Mouse (Mus musculus): ENCODE measurements around the gene Ptpre.
A peak's percentile ranks its signal among the peaks of the same experiment; 100 is the strongest.

Ptpre gene

DNA sequence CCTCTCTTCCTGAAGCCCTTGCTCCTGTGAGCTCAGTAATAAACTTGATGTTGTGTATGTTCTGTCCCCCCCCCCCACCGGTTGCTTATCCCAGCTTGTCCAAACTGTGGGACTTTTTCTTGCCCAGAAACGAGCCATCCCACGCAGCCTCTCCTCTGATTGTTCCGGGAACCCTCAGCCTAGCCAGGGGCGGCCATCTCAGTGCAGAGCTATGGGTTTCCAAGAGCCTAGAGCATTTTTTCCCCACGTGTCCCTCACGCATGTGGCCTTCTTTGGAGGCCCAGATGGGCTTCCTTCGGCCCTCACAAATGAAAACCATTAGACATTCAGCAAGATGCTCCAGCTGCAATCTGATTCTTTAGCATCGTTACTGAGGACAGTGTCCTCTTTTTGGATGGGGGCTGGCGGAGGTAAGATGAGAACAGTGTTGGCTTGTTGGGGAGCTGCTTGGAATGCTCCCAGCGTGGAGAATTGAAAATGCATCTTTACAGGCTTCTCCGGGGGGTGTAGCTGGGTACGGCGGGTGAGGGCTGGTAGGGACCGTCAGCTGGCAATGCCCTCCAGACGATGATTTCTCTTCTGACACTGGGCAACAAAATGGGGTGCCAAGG, 41.5 kb downstream of the Ptpre start:
- DNase-seq (ENCODE audit: low spot score): no peak

DNA sequence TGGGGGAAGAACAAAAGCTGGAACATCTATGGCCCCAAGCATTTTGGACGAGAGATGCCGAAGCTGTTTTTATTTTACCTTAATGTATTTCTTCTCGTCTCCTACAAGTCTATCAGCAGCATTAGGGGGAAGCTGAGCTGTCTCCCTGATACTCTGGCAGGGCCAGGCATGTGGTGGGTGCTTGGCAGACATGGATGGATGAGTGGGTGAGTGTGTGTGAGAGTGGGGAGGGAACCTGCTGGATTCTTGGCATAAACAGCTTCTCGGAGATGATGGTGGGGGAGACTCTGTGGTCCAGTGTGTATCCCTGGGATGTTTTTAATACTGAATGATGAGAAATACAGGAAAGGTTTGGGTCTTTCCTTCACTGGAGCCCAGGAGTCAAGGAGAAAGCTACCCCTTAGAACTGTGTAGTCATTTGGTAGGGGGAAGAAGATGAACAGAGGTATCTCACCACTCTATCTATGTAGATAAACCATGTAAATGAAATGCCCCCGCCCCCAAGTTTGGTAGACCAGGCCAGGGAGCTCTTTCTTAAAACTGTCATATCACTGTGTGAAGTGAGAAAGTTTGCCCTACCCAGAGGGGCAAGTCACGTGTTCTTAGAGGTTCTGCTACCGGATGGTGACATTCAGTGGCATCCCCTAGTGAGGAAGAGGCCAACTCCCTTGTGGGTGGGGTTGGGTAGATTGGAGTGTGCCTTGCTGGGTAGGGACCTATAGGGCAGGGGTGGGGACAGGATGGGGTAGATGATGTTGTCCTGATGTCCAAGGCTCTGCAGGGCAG, 43.2 kb downstream of the Ptpre start:
- no peak for DNase-seq (ENCODE audit: low spot score)

- DNase-seq (ENCODE audit: low spot score): no peak
These were observed 43.8 kb downstream of the Ptpre start for GRCm38 (mm10) chr7:135581128-135581527.

DNA sequence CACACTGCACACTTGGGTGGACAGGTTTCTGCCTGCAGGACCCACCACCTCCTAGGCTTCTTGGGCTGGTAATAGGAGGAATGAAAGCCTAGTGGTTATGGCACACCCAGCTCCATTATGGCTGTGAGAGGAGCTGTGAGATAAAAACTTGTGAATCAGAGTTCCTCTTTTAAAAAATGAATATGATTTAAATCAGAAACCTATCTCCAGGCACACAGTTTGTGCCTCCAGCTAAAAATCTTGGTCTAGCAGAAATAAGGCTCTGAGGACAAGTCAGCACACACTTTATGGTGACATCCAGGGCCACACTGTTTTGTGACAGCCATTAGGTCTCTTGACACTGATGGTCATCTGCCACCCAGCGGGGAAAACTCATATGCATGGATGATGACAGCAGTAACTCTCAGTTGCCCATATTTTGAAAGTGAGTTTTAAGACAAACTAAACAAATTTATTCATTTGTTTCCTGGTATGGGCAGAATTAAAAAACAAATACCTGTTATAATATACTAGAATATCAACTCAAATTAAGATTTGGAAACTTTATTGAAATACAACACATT, 47.9 kb downstream of the Ptpre start:
- DNase-seq (ENCODE audit: low spot score): no peak

- DNase-seq (ENCODE audit: low spot score): no peak
These were observed 49.1 kb downstream of the Ptpre start for GRCm38 (mm10) chr7:135586402-135586801.

DNA sequence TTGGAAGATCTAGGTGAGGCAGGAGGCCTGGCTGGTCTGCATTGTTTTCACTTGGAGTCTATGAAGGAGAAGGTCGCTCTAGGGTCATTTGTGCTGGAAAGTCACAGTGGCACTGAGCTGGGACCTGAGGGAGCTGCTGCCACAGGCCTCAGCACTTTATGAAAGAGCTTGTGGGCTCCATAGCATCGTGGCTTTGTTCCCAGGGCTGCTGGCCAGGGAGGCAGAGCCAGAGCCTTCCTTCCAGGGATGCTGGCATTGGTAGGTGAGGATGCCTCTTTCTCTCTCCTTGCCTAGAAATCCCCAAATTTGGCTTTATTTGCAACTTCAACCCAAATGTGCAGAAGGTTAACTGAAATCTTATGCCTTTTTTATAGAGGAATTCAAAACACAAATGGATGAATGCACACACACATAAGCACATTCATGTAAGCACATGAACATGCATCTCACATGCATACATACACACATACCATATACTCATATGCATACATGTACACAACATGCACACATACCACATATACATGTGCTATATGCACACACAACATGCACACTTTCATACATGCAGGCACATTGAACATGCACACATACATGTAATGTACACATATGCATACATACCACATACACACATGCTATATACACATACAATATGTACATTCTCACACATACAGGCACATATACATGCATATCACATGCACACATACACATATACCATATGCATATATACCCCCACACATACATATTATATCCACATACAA, 50.7 kb downstream of the Ptpre start:
- no peak for DNase-seq (ENCODE audit: low spot score)

GRCm38 (mm10) chr7:135588620-135589309, 51.5 kb downstream of the Ptpre start:
- DNase-seq (ENCODE audit: low spot score): no peak

DNA sequence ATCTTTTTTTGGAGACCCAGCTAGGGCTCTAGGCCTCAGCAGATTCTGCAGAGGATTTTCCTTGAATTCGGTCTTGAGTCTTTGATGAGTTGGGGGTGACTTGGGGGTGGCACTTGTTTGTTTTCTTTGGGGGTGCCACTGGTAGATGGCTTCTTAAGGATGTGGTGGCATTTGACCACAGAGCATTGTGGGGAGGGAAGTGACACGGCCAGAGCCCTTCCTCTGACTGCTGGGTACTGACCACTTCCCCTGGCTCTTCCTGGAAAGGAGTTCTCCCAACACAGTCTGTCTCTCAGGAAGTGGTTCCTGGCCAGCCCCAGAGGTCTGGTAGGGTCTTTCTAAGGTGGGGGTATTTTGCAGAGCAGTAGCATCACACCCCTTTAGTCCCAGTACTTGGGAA, 54.2 kb downstream of the Ptpre start:
- no peak for DNase-seq (ENCODE audit: low spot score)

DNA sequence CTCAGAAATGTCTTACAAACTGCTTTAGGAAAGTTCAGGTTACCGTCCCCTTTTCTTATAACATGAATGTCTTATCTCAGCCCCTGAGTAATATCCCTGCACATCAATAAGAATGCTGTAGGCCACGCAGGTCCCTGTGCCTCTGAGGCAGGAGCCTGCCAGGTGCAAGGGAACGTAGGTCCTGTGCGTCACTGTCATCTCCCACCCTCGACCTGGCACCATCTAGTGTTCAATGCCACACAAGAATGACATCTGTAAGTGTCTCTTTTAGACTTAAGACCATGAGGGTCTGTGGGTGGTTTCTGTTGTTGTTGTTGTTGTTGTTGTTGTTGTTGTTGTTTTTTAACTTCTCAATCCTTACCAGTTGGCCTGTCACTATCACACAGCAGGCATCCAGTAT, 56.0 kb downstream of the Ptpre start:
- DNase-seq (ENCODE audit: low spot score): no peak

DNA sequence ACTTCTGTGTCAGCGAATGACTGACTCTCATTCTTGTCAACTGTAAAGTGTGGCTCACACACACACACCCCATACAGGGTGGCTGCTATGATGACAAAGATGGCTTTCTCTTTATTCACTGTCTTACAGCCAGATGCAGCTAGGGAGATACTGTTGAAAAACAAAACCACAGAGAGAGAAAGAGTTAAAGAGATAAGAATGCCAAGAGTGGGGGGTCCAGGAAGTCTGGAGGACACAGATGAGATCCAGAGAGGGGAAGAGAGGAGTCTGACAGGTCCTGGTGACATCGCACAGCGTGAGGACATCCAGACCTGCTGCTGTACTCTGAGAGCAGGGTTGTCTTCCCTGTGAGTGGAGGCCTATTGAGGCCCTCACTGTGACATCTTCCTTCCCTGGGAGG, 56.5 kb downstream of the Ptpre start:
- DNase-seq (ENCODE audit: low spot score): no peak

DNA sequence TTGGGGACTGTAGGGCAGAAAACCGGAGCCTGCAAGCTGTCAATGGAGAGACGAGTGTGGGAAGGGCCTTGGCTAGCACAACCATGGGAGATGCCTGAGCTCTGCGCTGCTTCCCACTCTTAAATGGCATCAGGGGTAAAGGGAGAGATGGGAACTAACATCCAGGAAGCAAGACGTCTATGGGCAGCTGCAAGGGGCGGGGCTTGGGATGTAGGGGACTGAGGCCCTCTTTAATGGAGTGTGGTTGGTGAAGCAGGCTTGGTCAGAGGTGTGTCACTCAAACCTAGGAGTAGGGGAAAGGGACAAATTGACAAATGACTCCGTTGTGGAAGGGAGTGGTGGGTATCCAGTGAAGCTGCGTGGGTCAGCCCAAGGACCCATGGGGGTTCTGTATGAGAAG, 57.4 kb downstream of the Ptpre start:
- no peak for DNase-seq (ENCODE audit: low spot score)

DNA sequence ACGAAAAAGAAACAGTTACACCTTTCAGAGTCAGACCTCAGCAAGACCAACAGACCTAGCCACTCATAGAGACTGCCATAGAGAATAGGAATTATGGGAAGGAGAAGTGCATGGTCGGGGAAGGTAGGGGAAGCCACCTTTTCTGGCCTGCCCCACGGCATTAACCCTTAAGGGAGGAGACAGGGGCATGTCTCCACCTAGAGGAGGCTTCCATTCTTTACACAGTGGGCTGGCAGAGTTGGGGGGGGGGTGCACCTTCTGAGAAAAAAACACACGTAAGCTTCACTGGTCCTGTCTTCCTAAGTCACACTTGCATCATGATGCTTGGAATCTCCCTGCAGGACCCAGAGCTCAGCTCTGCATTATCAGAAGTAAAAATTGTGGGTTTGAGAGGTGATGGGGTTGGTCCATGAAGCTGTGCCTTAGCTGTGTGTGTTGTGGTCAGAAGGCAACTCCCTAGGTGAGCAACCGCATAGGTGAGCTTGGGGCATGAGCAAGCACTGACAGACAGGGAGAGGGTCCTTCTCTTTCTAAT, 58.4 kb downstream of the Ptpre start:
- DNase-seq (ENCODE audit: low spot score): no peak

DNA sequence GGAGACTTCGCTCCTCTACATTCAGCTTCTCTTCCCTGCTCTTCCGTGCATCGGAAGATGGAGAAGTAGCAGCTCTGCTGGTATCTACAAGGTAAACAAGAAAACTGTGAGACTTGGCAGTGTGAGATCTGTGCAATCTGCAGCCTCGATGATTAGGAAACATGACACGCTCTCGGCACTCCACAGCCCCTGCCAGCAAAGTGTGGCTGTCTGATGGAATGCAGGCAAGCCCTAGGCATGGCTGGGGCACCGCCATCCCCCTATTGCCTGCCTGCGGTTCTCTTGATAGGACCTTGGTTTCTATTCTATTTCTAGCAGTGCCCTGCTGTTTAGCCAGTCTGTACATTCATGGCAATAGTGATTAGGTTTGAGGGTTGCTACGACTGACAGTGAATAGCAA, 59.7 kb downstream of the Ptpre start:
- no peak for DNase-seq (ENCODE audit: low spot score)

- no peak for DNase-seq (ENCODE audit: low spot score)
These were observed 60.5 kb downstream of the Ptpre start for GRCm38 (mm10) chr7:135597604-135598289.

DNA sequence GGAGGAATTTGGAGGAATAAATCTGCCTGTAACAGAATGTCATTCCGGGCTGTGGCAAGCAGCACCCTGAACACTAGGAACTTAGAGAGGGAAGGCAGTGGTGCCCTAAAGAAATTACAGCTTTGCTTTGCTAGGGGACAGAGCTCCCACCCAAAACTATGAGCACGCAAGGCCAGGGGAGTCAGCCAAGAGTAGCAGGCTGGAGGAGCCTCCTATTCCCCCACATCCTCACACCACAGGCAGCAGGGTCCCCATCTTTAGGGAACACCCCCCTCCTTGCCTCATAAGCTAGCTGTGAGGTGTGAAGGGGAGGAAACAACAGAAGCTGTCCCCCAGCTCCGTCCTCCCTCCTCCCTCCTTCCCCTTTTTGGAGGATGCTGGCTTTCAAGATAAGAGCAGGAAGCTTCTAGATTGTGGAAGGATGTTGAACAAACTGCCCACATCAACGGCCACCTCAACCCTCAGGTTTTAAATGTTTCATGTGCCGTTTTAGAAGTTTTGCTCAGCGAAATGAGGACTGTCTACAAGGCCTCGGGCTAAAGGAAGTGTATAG, 61.1 kb downstream of the Ptpre start:
- no peak for DNase-seq (ENCODE audit: low spot score)

DNA sequence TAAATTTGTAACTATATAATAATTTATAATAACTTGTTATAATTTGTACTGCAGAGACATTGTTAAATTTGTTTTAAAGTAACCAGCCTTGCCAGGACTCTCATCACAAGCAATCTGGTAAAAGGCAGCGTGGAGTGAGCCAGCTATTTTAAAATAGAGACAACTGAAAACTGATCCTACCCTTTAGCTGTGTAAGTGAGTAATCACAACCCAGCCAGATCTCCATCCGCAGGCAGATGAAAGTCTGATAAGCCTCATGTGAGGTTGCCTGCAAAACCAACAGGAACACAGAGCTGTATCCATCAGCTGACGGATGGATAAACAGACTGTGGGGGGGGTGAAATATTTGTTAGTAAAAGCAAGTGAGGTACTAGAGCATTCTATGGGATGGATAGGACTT, 62.8 kb downstream of the Ptpre start:
- DNase-seq (ENCODE audit: low spot score): peak; percentile 23

GRCm38 (mm10) chr7:135601607-135602006, 64.3 kb downstream of the Ptpre start:
- no peak for DNase-seq (ENCODE audit: low spot score)

DNA sequence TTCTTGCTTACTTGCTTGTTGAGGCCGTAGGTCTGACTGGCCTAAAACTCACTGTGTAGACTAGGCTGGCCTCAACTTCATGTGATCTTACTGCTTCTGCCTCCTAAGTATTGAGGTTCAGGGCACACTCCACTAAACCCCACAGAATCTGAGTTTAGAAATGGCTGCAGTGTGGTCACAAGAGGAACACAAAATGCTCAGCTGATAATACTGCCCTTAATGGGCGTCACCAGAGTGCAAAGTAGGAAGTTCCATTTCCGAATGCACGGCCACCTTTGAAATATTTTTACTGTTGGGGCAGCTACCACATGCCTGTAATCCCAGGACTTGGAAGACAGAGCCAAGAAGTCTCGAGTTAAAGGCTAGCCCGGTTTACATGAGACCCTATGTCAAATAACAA, 65.0 kb downstream of the Ptpre start:
- no peak for DNase-seq (ENCODE audit: low spot score)

DNA sequence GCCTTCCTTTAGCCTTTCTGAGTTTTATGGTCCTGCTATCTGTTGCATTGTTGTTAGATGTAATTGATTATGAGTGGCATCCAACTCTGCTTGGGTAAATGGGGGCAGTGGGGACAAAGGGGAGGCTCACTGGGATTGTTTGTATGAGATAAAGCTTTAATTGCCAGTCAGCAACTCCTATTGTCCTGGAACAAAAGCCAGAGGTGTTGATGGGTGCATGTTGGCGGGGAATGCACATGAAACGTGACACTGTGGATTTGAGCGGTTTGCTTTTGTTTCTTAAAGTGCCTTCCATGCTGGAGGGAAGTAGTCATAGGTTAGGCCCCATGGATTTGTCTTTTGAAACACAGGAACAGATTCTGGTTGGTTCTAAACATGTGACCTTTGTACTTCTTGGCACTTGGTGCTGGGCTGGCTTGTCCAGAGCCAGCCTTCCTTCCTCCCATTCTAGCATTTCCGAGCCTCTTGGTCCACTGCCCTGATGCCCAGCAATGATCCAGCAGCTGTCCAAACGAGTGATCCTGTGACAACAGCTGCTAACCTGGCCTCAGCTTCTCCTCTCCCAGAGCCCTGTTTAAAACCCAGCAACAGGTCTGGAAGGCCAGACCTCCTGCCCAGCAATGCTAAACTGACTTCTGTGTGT, 65.7 kb downstream of the Ptpre start:
- no peak for DNase-seq (ENCODE audit: low spot score)

GRCm38 (mm10) chr7:135605002-135605803, 67.9 kb downstream of the Ptpre start:
- peak; percentile 83 for DNase-seq (ENCODE audit: low spot score)
